Mouse (Mus musculus): ENCODE measurements around the gene Pltp. TPM values are rescaled to one million over a fixed set of nuclear protein-coding genes. Genes with fewer than 3 reads are reported as not detected.
"Not testable (repeated sequence)": the region's sequence is repeated elsewhere in the genome, so short reads cannot be mapped to it uniquely, and the experiment has no call there.

Gene Pltp
- total RNA-seq, 2 experiments from 2014 or later: 90.7 to 93.5 TPM

- DNase-seq (ENCODE audit: low spot score in 2 of 2): no peak
Measured at GRCm38 (mm10) chr2:164815348-164815747, 42.2 kb downstream of the Pltp start.

- no peak for DNase-seq (ENCODE audit: low spot score in 2 of 2)
Measured at GRCm38 (mm10) chr2:164813557-164813956, 44.0 kb downstream of the Pltp start.

GRCm38 (mm10) chr2:164806614-164807013, 50.9 kb downstream of the Pltp start:
- DNase-seq (ENCODE audit: low spot score in 2 of 2): no peak

- DNase-seq (ENCODE audit: low spot score in 2 of 2): no peak
Measured at GRCm38 (mm10) chr2:164805332-164805718, 52.2 kb downstream of the Pltp start.

- DNase-seq (ENCODE audit: low spot score in 2 of 2): peak; percentile 97
Measured at GRCm38 (mm10) chr2:164804533-164805331, 52.8 kb downstream of the Pltp start, which contains the start of the genes Acot8 and Zswim3. TSS of gene Acot8 (minus strand) at chr2:164804882. TSS of gene Zswim3 (plus strand) at chr2:164805098.

GRCm38 (mm10) chr2:164803921-164804313, 53.6 kb downstream of the Pltp start:
- no peak for DNase-seq (ENCODE audit: low spot score in 2 of 2)

- DNase-seq (ENCODE audit: low spot score in 2 of 2): no peak
Measured at GRCm38 (mm10) chr2:164803201-164803920, 54.1 kb downstream of the Pltp start.

GRCm38 (mm10) chr2:164800252-164801004, 57.1 kb downstream of the Pltp start:
- DNase-seq (ENCODE audit: low spot score in 2 of 2): no peak

- DNase-seq (ENCODE audit: low spot score in 2 of 2): not testable (repeated sequence)
Measured at GRCm38 (mm10) chr2:164798554-164798953, 59.0 kb downstream of the Pltp start.

GRCm38 (mm10) chr2:164795868-164796267, 61.6 kb downstream of the Pltp start:
- DNase-seq (ENCODE audit: low spot score in 2 of 2): no peak

- peak; percentile 84 to 85 for DNase-seq (ENCODE audit: low spot score in 2 of 2)
Measured at GRCm38 (mm10) chr2:164794293-164794692, 63.2 kb downstream of the Pltp start.

GRCm38 (mm10) chr2:164793772-164794171, 63.7 kb downstream of the Pltp start:
- no peak for DNase-seq (ENCODE audit: low spot score in 2 of 2)

GRCm38 (mm10) chr2:164793236-164793635, 64.3 kb downstream of the Pltp start:
- DNase-seq (ENCODE audit: low spot score in 2 of 2): peak; percentile 57 to 65

- no peak for DNase-seq (ENCODE audit: low spot score in 2 of 2)
Measured at GRCm38 (mm10) chr2:164792400-164793190, 64.9 kb downstream of the Pltp start.

- DNase-seq (ENCODE audit: low spot score in 2 of 2): no peak
Measured at GRCm38 (mm10) chr2:164791841-164792261, 65.7 kb downstream of the Pltp start.

- DNase-seq (ENCODE audit: low spot score in 2 of 2): no peak
Measured at GRCm38 (mm10) chr2:164790451-164790850, 67.1 kb downstream of the Pltp start.
